Mouse (Mus musculus): ENCODE results near the gene Stard13. TPM values are rescaled to one million over a fixed set of nuclear protein-coding genes. Genes with fewer than 3 reads are reported as not detected.
A peak's percentile ranks its signal among the peaks of the same experiment; 100 is the strongest.

Stard13 gene
- polyA plus RNA-seq, 1 experiment from 2014 or later, result 1.4 TPM

DNA sequence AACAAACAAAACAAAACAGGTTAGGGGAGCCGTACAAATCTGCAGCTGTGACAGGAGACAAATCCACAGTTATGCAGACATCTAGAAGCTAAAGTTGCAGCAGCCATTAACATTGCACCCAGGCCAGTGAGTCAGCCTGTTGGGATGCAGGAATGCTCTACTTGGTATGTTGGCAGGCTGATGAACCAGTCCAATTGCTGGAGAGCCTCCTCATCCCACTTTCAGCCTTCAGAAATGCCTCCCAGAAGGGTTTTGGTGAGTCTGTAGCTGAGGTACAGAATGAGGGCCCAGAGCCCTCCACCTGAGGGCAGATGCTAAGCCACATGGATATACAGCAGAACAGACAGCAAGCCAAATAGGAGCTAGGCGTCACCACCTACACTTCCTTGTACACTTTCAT is 164.1 kb downstream of the Stard13 start:
- Histone ChIP-seq H3K4me2 (no peak overlapping the region), H3K27me3 (ENCODE audit: control insufficient read depth, insufficient read depth, low read length) (no peaks in the 10 kb centered on the region), H3K9me3 (replicated peaks; ENCODE audit: control insufficient read depth, low read length) (no peaks in the 10 kb centered on the region), H3K36me3 (ENCODE audit: control insufficient read depth, insufficient read depth, low read length) (no peaks in the 10 kb centered on the region), H3K4me1 (ENCODE audit: control insufficient read depth, insufficient read depth, low read length) (peaks cover 3% of the 10 kb centered on the region), H3K4me3 (ENCODE audit: low read depth, low read length) (no peak overlapping the region), H3K27ac (ENCODE audit: low read depth, low read length) (no peak overlapping the region), H3K9ac (ENCODE audit: low read depth, low read length) (no peak overlapping the region)
- 73% methylated on average over 2 of the region's 2 CpGs for WGBS (ENCODE audit: insufficient replicate concordance)
- ATAC-seq (replicated peaks; ENCODE audit: insufficient number of reproducible peaks, low FRiP score, low TSS enrichment), result no peak

DNA sequence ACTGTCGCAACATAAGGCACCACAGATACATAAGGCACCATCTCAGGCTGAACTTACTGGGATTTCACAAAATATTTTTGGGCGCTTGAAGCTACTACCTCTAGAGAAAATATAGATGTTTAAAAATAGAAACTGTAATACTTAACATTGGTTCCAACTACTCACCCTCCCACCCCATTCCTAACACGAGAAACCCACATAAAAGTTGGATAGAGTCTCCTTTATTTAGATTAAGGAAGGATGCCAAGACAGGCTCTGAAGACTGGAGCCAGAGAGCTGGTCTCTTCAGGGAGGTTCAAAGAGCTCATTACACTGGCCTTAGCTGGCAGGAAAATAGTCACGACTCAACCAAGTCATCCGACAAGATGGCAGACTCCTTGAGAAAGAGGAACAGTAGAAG is 167.6 kb downstream of the Stard13 start:
- peaks cover 3% of the 10 kb centered on the region; the same call in 1 of the 2 replicates for H3K4me1 ChIP-seq (ENCODE audit: control insufficient read depth, insufficient read depth, low read length)
- no peak overlapping the region for H3K9ac ChIP-seq (ENCODE audit: low read depth, low read length)
- no peak overlapping the region for H3K4me3 ChIP-seq (ENCODE audit: low read depth, low read length)
- 80% methylated on average over 5 of the region's 5 CpGs for WGBS (ENCODE audit: insufficient replicate concordance)
- no peak overlapping the region for H3K4me2 ChIP-seq
- H3K36me3 ChIP-seq (ENCODE audit: control insufficient read depth, insufficient read depth, low read length), result peaks cover 9% of the 10 kb centered on the region; the same call in 1 of the 2 replicates
- no peak overlapping the region for H3K27ac ChIP-seq (ENCODE audit: low read depth, low read length)
- ATAC-seq (replicated peaks; ENCODE audit: insufficient number of reproducible peaks, low FRiP score, low TSS enrichment), result no peak
- H3K9me3 ChIP-seq (replicated peaks; ENCODE audit: control insufficient read depth, low read length), result 0 out of 2 replicates have a peak, but pooled peaks cover 2% of the 10 kb centered on the region
- H3K27me3 ChIP-seq (ENCODE audit: control insufficient read depth, insufficient read depth, low read length), result no peaks in the 10 kb centered on the region

DNA sequence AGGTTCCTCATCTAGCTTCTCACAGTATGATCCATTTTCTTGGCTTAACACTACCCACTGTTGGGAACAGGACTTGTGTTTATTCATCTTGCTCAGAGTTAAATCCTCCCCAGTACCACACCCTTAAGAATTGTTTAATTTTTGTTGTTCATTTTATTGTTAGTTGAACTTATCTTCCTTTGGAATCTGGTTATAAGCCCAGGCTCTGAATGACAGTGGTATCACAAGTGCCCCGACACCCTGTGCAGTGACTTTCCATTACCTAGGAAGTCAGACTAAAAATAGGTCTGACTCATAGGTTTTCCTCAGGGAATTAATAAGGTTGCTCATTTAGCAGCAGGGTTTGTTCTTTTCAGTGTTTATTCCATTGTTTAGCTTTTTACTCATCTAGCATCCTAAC is 168.4 kb downstream of the Stard13 start:
- peaks cover 3% of the 10 kb centered on the region; the same call in 1 of the 2 replicates for H3K4me1 ChIP-seq (ENCODE audit: control insufficient read depth, insufficient read depth, low read length)
- no peak overlapping the region for H3K9ac ChIP-seq (ENCODE audit: low read depth, low read length)
- ATAC-seq (replicated peaks; ENCODE audit: insufficient number of reproducible peaks, low FRiP score, low TSS enrichment), result no peak
- H3K27ac ChIP-seq (ENCODE audit: low read depth, low read length), result no peak overlapping the region
- no peaks in the 10 kb centered on the region for H3K27me3 ChIP-seq (ENCODE audit: control insufficient read depth, insufficient read depth, low read length)
- H3K9me3 ChIP-seq (replicated peaks; ENCODE audit: control insufficient read depth, low read length), result 0 out of 2 replicates have a peak, but pooled peaks cover 2% of the 10 kb centered on the region
- WGBS (ENCODE audit: insufficient replicate concordance), result 21% methylated on average over 1 of the region's 1 CpGs
- no peak overlapping the region for H3K4me2 ChIP-seq
- no peak overlapping the region for H3K4me3 ChIP-seq (ENCODE audit: low read depth, low read length)
- H3K36me3 ChIP-seq (ENCODE audit: control insufficient read depth, insufficient read depth, low read length), result peaks cover 9% of the 10 kb centered on the region; the same call in 1 of the 2 replicates

DNA sequence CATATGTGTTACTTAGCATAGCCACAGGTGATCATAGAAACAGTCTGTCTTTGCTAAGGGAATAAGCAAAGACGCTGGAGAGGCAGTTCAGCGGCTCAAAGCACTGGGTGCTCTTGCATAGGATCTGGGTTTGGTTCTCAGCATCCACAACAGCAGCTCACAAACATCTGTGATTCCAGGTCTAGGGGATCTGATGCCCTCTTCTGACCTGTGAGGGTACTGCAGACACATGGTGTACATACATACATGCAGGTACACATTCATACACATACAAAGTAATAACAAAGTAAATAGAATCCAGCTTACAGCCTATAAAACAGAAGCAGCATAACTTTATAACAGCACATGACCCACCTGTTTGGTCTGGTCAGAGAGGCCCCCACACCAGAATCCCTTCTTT is 171.7 kb downstream of the Stard13 start:
- no peaks in the 10 kb centered on the region for H3K27me3 ChIP-seq (ENCODE audit: control insufficient read depth, insufficient read depth, low read length)
- H3K9ac ChIP-seq (ENCODE audit: low read depth, low read length), result no peak overlapping the region
- peaks cover 9% of the 10 kb centered on the region; the same call in 1 of the 2 replicates for H3K36me3 ChIP-seq (ENCODE audit: control insufficient read depth, insufficient read depth, low read length)
- no peak for ATAC-seq (replicated peaks; ENCODE audit: insufficient number of reproducible peaks, low FRiP score, low TSS enrichment)
- no peak overlapping the region for H3K4me3 ChIP-seq (ENCODE audit: low read depth, low read length)
- 0 out of 2 replicates have a peak, but pooled peaks cover 2% of the 10 kb centered on the region for H3K9me3 ChIP-seq (replicated peaks; ENCODE audit: control insufficient read depth, low read length)
- no peaks in the 10 kb centered on the region for H3K4me1 ChIP-seq (ENCODE audit: control insufficient read depth, insufficient read depth, low read length)
- 92% methylated on average over 2 of the region's 2 CpGs for WGBS (ENCODE audit: insufficient replicate concordance)
- H3K4me2 ChIP-seq, result no peak overlapping the region
- H3K27ac ChIP-seq (ENCODE audit: low read depth, low read length), result no peak overlapping the region

DNA sequence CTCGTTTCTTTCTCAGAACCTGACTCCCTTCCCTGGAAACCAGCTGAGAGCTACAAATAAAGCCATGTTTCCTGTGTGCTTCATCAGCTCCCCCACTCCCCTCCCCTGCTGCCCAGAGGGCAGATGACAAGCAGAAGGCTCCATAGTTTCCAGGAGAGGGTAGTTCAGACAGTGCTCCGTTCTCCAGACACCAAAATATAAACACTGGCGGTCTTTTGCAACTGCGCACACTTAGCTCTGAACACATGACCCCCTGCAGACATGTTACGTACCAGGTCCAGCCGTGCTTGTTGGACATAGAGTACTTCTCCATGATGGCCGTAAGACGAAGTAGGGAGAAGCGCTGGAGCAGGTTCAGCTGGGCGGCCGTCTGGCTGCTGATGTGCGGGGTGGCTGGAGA is 173.2 kb downstream of the Stard13 start:
- Histone ChIP-seq H3K27ac (ENCODE audit: low read depth, low read length) (no peak overlapping the region), H3K9ac (ENCODE audit: low read depth, low read length) (no peak overlapping the region), H3K4me3 (ENCODE audit: low read depth, low read length) (no peak overlapping the region), H3K27me3 (ENCODE audit: control insufficient read depth, insufficient read depth, low read length) (no peaks in the 10 kb centered on the region), H3K4me2 (no peak overlapping the region), H3K4me1 (ENCODE audit: control insufficient read depth, insufficient read depth, low read length) (peaks cover 4% of the 10 kb centered on the region; the same call in 1 of the 2 replicates), H3K9me3 (replicated peaks; ENCODE audit: control insufficient read depth, low read length) (0 out of 2 replicates have a peak, but pooled peaks cover 2% of the 10 kb centered on the region), H3K36me3 (ENCODE audit: control insufficient read depth, insufficient read depth, low read length) (peaks cover 9% of the 10 kb centered on the region; the same call in 1 of the 2 replicates)
- ATAC-seq (replicated peaks; ENCODE audit: insufficient number of reproducible peaks, low FRiP score, low TSS enrichment), result no peak
- 62% methylated on average over 12 of the region's 12 CpGs for WGBS (ENCODE audit: insufficient replicate concordance)

DNA sequence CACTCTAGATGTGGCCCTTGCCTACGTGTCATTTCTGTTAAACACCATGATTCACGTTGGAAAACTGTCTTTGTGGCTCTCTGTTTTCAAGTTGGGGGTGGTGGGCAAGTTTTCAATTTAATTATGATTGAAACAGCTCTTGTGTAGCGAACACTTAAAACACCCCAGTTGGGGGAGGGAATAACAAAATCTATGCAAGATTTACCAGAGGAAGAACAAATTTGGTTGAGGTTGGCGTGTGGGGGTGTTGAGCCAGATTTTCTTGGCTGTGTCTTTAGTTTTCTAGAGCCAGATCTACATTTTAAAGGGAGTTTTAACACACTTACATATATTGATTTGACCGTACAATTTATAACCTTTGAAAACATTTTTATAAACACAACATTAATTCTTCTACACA is 173.9 kb downstream of the Stard13 start:
- Histone ChIP-seq H3K4me3 (ENCODE audit: low read depth, low read length) (no peak overlapping the region), H3K27me3 (ENCODE audit: control insufficient read depth, insufficient read depth, low read length) (no peaks in the 10 kb centered on the region), H3K4me2 (no peak overlapping the region), H3K4me1 (ENCODE audit: control insufficient read depth, insufficient read depth, low read length) (peaks cover 4% of the 10 kb centered on the region; the same call in 1 of the 2 replicates), H3K9ac (ENCODE audit: low read depth, low read length) (no peak overlapping the region), H3K9me3 (replicated peaks; ENCODE audit: control insufficient read depth, low read length) (0 out of 2 replicates have a peak, but pooled peaks cover 2% of the 10 kb centered on the region), H3K27ac (ENCODE audit: low read depth, low read length) (no peak overlapping the region), H3K36me3 (ENCODE audit: control insufficient read depth, insufficient read depth, low read length) (peaks cover 9% of the 10 kb centered on the region; the same call in 1 of the 2 replicates)
- WGBS (ENCODE audit: insufficient replicate concordance), result 85% methylated on average over 5 of the region's 5 CpGs
- ATAC-seq (replicated peaks; ENCODE audit: insufficient number of reproducible peaks, low FRiP score, low TSS enrichment), result no peak

DNA sequence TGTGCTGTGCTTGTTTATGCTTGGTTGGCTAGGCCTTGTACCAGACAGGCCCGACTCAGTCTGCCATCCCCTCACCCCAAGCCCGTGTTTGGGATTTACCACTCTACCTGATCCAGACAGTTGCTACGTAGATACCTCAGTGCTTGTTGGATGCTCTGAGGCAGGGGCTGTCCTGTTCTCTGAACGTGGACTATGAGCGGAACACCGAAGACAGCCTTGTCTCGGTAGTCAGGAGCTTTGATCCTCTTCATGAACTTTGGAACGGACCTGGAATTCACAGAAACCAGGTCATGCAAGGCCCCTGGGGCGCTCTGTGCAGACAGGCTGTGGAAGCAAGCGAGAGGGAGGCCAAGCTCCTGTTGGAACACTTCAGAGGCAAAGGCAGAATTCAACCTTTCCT is 174.3 kb downstream of the Stard13 start:
- Histone ChIP-seq H3K9me3 (replicated peaks; ENCODE audit: control insufficient read depth, low read length) (0 out of 2 replicates have a peak, but pooled peaks cover 2% of the 10 kb centered on the region), H3K27me3 (ENCODE audit: control insufficient read depth, insufficient read depth, low read length) (no peaks in the 10 kb centered on the region), H3K36me3 (ENCODE audit: control insufficient read depth, insufficient read depth, low read length) (peaks cover 9% of the 10 kb centered on the region; the same call in 1 of the 2 replicates), H3K4me1 (ENCODE audit: control insufficient read depth, insufficient read depth, low read length) (peaks cover 4% of the 10 kb centered on the region; the same call in 1 of the 2 replicates), H3K4me3 (ENCODE audit: low read depth, low read length) (no peak overlapping the region), H3K27ac (ENCODE audit: low read depth, low read length) (no peak overlapping the region), H3K9ac (ENCODE audit: low read depth, low read length) (no peak overlapping the region), H3K4me2 (no peak overlapping the region)
- WGBS (ENCODE audit: insufficient replicate concordance), result 91% methylated on average over 10 of the region's 10 CpGs
- no peak for ATAC-seq (replicated peaks; ENCODE audit: insufficient number of reproducible peaks, low FRiP score, low TSS enrichment)

DNA sequence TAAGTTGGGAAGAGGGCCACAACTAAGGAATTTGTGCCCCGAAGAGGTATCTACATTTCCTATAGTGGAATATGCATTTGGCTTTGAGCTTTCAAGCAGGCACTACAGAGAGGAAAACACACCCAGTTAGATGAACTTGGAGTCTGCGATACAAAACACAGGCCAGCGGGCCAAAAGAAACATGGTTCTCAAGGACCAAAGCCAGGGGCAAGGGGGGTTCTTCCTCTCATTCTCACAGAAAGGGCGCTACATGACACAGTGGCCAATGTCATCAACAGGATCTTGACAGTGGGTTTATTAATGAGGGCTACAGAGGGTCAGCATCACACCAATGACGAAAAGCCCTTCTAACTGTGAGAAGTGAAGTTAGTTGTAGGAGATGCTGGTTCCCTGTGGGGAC is 175.9 kb downstream of the Stard13 start:
- H3K4me2 ChIP-seq, result no peak overlapping the region
- no peak overlapping the region for H3K9ac ChIP-seq (ENCODE audit: low read depth, low read length)
- ATAC-seq (replicated peaks; ENCODE audit: insufficient number of reproducible peaks, low FRiP score, low TSS enrichment), result no peak
- 79% methylated on average over 5 of the region's 5 CpGs for WGBS (ENCODE audit: insufficient replicate concordance)
- H3K4me1 ChIP-seq (ENCODE audit: control insufficient read depth, insufficient read depth, low read length), result peaks cover 4% of the 10 kb centered on the region; the same call in 1 of the 2 replicates
- H3K27me3 ChIP-seq (ENCODE audit: control insufficient read depth, insufficient read depth, low read length), result no peaks in the 10 kb centered on the region
- H3K36me3 ChIP-seq (ENCODE audit: control insufficient read depth, insufficient read depth, low read length), result peaks cover 9% of the 10 kb centered on the region; the same call in 1 of the 2 replicates
- 0 out of 2 replicates have a peak, but pooled peaks cover 2% of the 10 kb centered on the region for H3K9me3 ChIP-seq (replicated peaks; ENCODE audit: control insufficient read depth, low read length)
- no peak overlapping the region for H3K27ac ChIP-seq (ENCODE audit: low read depth, low read length)
- no peak overlapping the region for H3K4me3 ChIP-seq (ENCODE audit: low read depth, low read length)

DNA sequence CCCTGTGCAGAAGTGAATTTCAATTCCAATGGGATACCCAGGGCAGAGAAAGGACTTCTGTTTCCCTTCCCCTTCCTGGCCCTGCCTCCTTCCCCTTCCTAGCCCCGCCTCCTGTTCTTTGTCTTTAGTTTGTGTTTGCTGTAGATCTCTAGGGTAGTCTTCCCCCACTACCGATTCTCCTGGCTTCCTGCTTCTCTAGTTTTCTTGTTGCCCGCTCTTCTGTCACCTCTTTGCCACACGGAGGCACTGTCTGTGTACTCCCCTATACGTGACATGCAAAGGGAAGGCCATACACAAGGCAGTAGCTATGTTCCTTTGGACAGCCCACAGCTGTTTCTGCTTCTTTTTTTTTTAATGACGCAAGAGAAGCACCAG is 176.7 kb downstream of the Stard13 start:
- peak; percentile 37 for ATAC-seq (replicated peaks; ENCODE audit: insufficient number of reproducible peaks, low FRiP score, low TSS enrichment)
- H3K4me2 ChIP-seq, result no peak overlapping the region; the same call in 1 of the 2 replicates
- H3K4me3 ChIP-seq (ENCODE audit: low read depth, low read length), result no peak overlapping the region
- peaks cover 4% of the 10 kb centered on the region; the same call in 1 of the 2 replicates for H3K4me1 ChIP-seq (ENCODE audit: control insufficient read depth, insufficient read depth, low read length)
- no peak overlapping the region for H3K9ac ChIP-seq (ENCODE audit: low read depth, low read length)
- peak overlapping the region; percentile 68 for H3K27ac ChIP-seq (ENCODE audit: low read depth, low read length)
- H3K9me3 ChIP-seq (replicated peaks; ENCODE audit: control insufficient read depth, low read length), result 0 out of 2 replicates have a peak, but pooled peaks cover 2% of the 10 kb centered on the region
- H3K36me3 ChIP-seq (ENCODE audit: control insufficient read depth, insufficient read depth, low read length), result peaks cover 9% of the 10 kb centered on the region
- 23% methylated on average over 6 of the region's 6 CpGs for WGBS (ENCODE audit: insufficient replicate concordance)
- H3K27me3 ChIP-seq (ENCODE audit: control insufficient read depth, insufficient read depth, low read length), result no peaks in the 10 kb centered on the region

Data from heart, embryonic 11.5 days (tissue).